Mouse (Mus musculus): ENCODE results near the gene Trim67. TPM values are rescaled to one million over a fixed set of nuclear protein-coding genes. Genes with fewer than 3 reads are reported as not detected.

Gene Trim67
- polyA plus RNA-seq, 2 experiments: 0.03 to 0.05 TPM

DNA sequence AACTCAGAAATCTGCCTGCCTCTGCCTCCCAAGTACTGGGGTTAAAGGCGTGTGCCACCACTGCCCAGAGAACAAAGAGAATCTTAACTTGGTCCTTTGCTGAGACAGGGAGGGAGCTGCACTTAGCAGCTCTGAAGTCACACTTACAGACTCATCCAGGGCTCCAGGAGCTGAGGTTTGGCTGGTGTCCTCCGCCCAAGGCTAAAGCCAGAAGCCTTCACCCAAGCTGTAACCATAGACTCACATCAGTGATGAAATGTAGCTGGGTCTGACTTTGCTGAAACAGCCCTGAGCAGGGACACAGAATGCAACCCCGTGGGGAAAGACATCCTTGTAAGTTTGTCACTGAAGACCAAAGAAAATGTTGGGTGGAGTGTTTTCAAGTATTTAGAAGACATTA, 10.5 kb upstream of the Trim67 start:
- TF ChIP-seq EP300 (IDR thresholded peaks at IDR 0.05; ENCODE audit: low read depth) (no peak), CTCF (IDR thresholded peaks at IDR 0.05; ENCODE audit: low read depth) (no peak)
- WGBS (ENCODE audit: insufficient replicate concordance): 53% methylated on average over 3 of the region's 3 CpGs
- no peaks in the 10 kb centered on the region for H3K4me1 ChIP-seq (replicated peaks; ENCODE audit: control insufficient read depth in 2 of 2, insufficient read depth in 2 of 2, low read length in 1 of 2)
- H3K27ac ChIP-seq: no peak overlapping the region
- H3K36me3 ChIP-seq (replicated peaks; ENCODE audit: control insufficient read depth, insufficient read depth, low read depth): no peaks in the 10 kb centered on the region
- no peak overlapping the region for H3K4me2 ChIP-seq (ENCODE audit: low read depth)
- H3K27me3 ChIP-seq (ENCODE audit: control insufficient read depth, insufficient read depth, low read length): no peaks in the 10 kb centered on the region
- no peaks in the 10 kb centered on the region for H3K9me3 ChIP-seq (ENCODE audit: control insufficient read depth, low read length)
- no peak overlapping the region for H3K4me3 ChIP-seq (ENCODE audit: insufficient read depth in 1 of 2, low read depth in 2 of 2, low read length in 2 of 2)
- ATAC-seq (ENCODE audit: insufficient read depth): no peak
- no peak for DNase-seq (ENCODE audit: low read depth in 3 of 3, low spot score in 3 of 3)
- H3K9ac ChIP-seq (replicated peaks): no peak overlapping the region

DNA sequence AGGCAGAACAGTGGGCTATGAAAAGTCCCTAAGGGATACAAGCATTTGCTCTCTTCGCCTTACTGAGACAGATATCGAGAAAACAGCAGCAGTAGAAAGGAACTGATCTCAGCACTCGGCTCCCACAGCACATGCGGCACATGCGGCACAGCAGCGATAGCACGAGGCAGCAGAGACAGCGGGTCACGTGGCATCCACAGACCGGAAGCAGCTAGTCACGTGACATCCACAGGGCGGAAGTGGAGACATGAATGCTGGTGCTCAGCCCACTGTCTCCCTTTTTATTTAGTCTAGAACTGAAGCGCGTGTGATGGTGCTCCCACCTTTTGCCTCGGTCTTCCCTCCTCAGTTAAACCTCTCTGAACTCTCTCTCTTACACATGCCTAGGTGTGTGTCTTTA, 9.7 kb upstream of the Trim67 start:
- TF ChIP-seq EP300 (IDR thresholded peaks at IDR 0.05; ENCODE audit: low read depth) (no peak), CTCF (IDR thresholded peaks at IDR 0.05; ENCODE audit: low read depth) (no peak)
- 77% methylated on average over 15 of the region's 15 CpGs for WGBS (ENCODE audit: insufficient replicate concordance)
- no peaks in the 10 kb centered on the region for H3K4me1 ChIP-seq (replicated peaks; ENCODE audit: control insufficient read depth in 2 of 2, insufficient read depth in 2 of 2, low read length in 1 of 2)

DNA sequence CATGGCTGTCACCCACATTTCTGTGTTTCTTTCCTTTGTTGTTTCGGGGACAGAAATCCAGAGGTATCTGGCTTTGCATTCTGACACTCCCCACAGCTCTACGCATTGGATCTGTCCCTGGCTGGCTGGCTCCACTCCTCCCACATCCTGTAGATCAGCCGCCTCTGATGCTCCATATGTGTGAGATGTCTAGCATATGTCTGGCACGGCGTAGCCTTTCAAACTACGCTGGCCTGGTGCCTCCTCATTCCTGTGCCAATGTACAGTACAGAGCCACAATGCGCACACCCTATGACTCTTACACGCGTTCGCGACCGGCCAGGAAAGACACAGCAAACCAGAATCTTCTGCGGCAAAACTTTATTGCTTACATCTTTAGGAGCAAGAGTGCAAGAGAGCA, 8.3 kb upstream of the Trim67 start:
- DNase-seq (ENCODE audit: low read depth in 3 of 3, low spot score in 3 of 3) (no peak), ATAC-seq (ENCODE audit: insufficient read depth) (no peak)
- H3K27me3 ChIP-seq (ENCODE audit: control insufficient read depth, insufficient read depth, low read length): no peaks in the 10 kb centered on the region
- 82% methylated on average over 13 of the region's 13 CpGs for WGBS (ENCODE audit: insufficient replicate concordance)
- no peak overlapping the region for H3K9ac ChIP-seq (replicated peaks)
- no peaks in the 10 kb centered on the region for H3K4me1 ChIP-seq (replicated peaks; ENCODE audit: control insufficient read depth in 2 of 2, insufficient read depth in 2 of 2, low read length in 1 of 2)
- no peak for TF ChIP-seq EP300 (IDR thresholded peaks at IDR 0.05; ENCODE audit: low read depth)
- TF ChIP-seq CTCF (IDR thresholded peaks at IDR 0.05; ENCODE audit: low read depth): no peak
- H3K27ac ChIP-seq: no peak overlapping the region
- no peaks in the 10 kb centered on the region for H3K36me3 ChIP-seq (replicated peaks; ENCODE audit: control insufficient read depth, insufficient read depth, low read depth)
- H3K4me3 ChIP-seq (ENCODE audit: insufficient read depth in 1 of 2, low read depth in 2 of 2, low read length in 2 of 2): no peak overlapping the region
- H3K4me2 ChIP-seq (ENCODE audit: low read depth): no peak overlapping the region
- H3K9me3 ChIP-seq (ENCODE audit: control insufficient read depth, low read length): no peaks in the 10 kb centered on the region

More for the DNA sequence above, 9.7 kb upstream of the Trim67 start:
- no peak for ATAC-seq (ENCODE audit: insufficient read depth)
- DNase-seq (ENCODE audit: low read depth in 3 of 3, low spot score in 3 of 3): no peak
- no peaks in the 10 kb centered on the region for H3K36me3 ChIP-seq (replicated peaks; ENCODE audit: control insufficient read depth, insufficient read depth, low read depth)
- no peaks in the 10 kb centered on the region for H3K27me3 ChIP-seq (ENCODE audit: control insufficient read depth, insufficient read depth, low read length)
- no peak overlapping the region for H3K27ac ChIP-seq
- no peak overlapping the region for H3K9ac ChIP-seq (replicated peaks)
- H3K4me2 ChIP-seq (ENCODE audit: low read depth): no peak overlapping the region
- H3K4me3 ChIP-seq (ENCODE audit: insufficient read depth in 1 of 2, low read depth in 2 of 2, low read length in 2 of 2): no peak overlapping the region
- no peaks in the 10 kb centered on the region for H3K9me3 ChIP-seq (ENCODE audit: control insufficient read depth, low read length)

DNA sequence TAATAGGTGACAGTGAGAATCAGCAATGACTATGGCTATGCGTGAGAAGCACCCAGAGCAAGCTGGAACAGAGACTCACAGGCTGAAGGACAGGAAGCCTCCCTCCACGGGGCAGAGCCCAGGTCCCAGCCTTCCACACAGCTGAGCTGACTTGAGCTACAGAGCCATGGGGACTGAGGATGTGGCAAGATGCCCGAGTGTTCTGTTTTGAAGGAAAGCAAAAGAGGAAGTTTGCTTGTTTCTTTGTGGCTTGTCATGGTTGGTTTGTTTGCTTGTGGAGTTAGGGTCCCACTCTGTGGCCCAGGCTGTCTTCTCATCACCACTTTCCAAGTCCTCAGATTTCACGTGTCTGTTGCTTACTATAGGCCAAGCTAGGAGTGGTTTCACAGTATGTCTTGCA, 2.2 kb upstream of the Trim67 start:
- 0 out of 4 replicates have a peak, but pooled peaks cover 0 to 3% of the 10 kb centered on the region in 2 experiments for H3K4me1 ChIP-seq (replicated peaks; ENCODE audit: control insufficient read depth in 2 of 2, insufficient read depth in 2 of 2, low read length in 1 of 2)
- TF ChIP-seq CTCF (IDR thresholded peaks at IDR 0.05; ENCODE audit: low read depth): no peak
- no peak for TF ChIP-seq EP300 (IDR thresholded peaks at IDR 0.05; ENCODE audit: low read depth)
- H3K27me3 ChIP-seq (ENCODE audit: control insufficient read depth, insufficient read depth, low read length): peaks cover 44% of the 10 kb centered on the region
- no peak overlapping the region for H3K27ac ChIP-seq
- no peaks in the 10 kb centered on the region for H3K36me3 ChIP-seq (replicated peaks; ENCODE audit: control insufficient read depth, insufficient read depth, low read depth)
- H3K9ac ChIP-seq (replicated peaks): no peak overlapping the region
- WGBS (ENCODE audit: insufficient replicate concordance): 27% methylated on average over 4 of the region's 4 CpGs
- H3K4me2 ChIP-seq (ENCODE audit: low read depth): no peak overlapping the region
- DNase-seq (ENCODE audit: low read depth in 3 of 3, low spot score in 3 of 3) (no peak), ATAC-seq (ENCODE audit: insufficient read depth) (no peak)
- H3K9me3 ChIP-seq (ENCODE audit: control insufficient read depth, low read length): no peaks in the 10 kb centered on the region
- no peak overlapping the region for H3K4me3 ChIP-seq (ENCODE audit: insufficient read depth in 1 of 2, low read depth in 2 of 2, low read length in 2 of 2)

DNA sequence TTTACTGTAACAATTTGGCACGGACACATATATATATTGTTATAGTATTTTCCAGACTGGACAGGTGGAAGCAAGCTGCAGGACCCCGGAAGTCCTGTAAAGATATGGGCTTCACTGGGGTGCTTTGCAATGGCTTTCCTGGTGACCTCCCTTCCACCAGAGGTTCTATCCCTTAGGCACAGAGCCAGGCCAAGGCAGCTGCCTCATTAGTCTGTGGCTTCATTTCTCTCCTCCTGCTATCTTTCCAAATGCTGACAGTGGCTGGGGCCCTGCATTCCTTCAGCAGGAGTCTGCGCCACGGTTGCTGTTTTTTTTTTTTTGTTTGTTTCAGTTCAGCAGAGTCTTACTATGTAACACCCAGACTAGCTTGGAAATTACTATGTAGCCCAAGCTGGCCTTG, 1.1 kb upstream of the Trim67 start:
- Histone ChIP-seq H3K4me1 (replicated peaks; ENCODE audit: control insufficient read depth in 2 of 2, insufficient read depth in 2 of 2, low read length in 1 of 2) (0 out of 4 replicates have a peak, but pooled peaks cover 0 to 3% of the 10 kb centered on the region in 2 experiments), H3K9me3 (ENCODE audit: control insufficient read depth, low read length) (no peaks in the 10 kb centered on the region), H3K36me3 (replicated peaks; ENCODE audit: control insufficient read depth, insufficient read depth, low read depth) (no peaks in the 10 kb centered on the region), H3K27me3 (ENCODE audit: control insufficient read depth, insufficient read depth, low read length) (peaks cover 55% of the 10 kb centered on the region), H3K4me3 (ENCODE audit: insufficient read depth in 1 of 2, low read depth in 2 of 2, low read length in 2 of 2) (0 out of 4 replicates have a peak overlapping the region, but pooled peaks of 1 of the 2 experiments have one; percentile 21), H3K27ac (no peak overlapping the region), H3K9ac (replicated peaks) (no peak overlapping the region), H3K4me2 (ENCODE audit: low read depth) (no peak overlapping the region)
- WGBS (ENCODE audit: insufficient replicate concordance): 37% methylated on average over 4 of the region's 4 CpGs
- no peak for ATAC-seq (ENCODE audit: insufficient read depth)
- TF ChIP-seq CTCF (IDR thresholded peaks at IDR 0.05; ENCODE audit: low read depth) (no peak), EP300 (IDR thresholded peaks at IDR 0.05; ENCODE audit: low read depth) (no peak)
- no peak for DNase-seq (ENCODE audit: low read depth in 3 of 3, low spot score in 3 of 3)
